Mouse (Mus musculus) heart, postnatal 0 days (tissue): ENCODE measurements at regions not wholly inside any gene's neighbourhood (a gene's known extent, or its start where the extent isn't known, plus 50 kb on each side); places are given as distances from the start of the nearest gene placed in this dataset.

Experiments used
- ATAC-seq: fragments of 200-750 bp; cut with Nextera tagmentation; 2 replicates; pipeline ENCODE4 v1.8.0; 2017; ENCODE audit warnings: low read depth, moderate number of reproducible peaks, moderate library complexity; ENCODE audit not compliant: insufficient read depth
- DNase-seq: peaks from one replicate; pipeline ENCODE4 v3.0.0-alpha.2; 2016; ENCODE audit warnings: low spot score
- H3K27ac ChIP-seq: fragments of 300-500 bp; sonication (generic); 2 replicates; pipeline ENCODE4 v1.5.1; 2014; ENCODE audit warnings: low read depth, mild to moderate bottlenecking
- H3K27me3 ChIP-seq: fragments of 300-500 bp; sonication (generic); 2 replicates; pipeline ENCODE4 v1.6.1; 2014; ENCODE audit warnings: low read length, mixed read lengths; ENCODE audit not compliant: control insufficient read depth, insufficient read depth
- H3K36me3 ChIP-seq: fragments of 300-500 bp; sonication (generic); replicated peaks from 2 replicates; pipeline ENCODE4 v1.6.1; 2014; ENCODE audit warnings: low read length, mixed read lengths; ENCODE audit not compliant: control insufficient read depth, insufficient read depth
- H3K4me1 ChIP-seq: fragments of 300-500 bp; sonication (generic); 2 replicates; pipeline ENCODE4 v1.6.1; 2014; ENCODE audit warnings: antibody characterized with exemption; ENCODE audit not compliant: control insufficient read depth, insufficient read depth
- H3K4me2 ChIP-seq: fragments of 300-500 bp; sonication (generic); 2 replicates; pipeline ENCODE4 v1.6.1; 2014; ENCODE audit warnings: low read depth, mild to moderate bottlenecking, low read length, moderate library complexity
- H3K4me3 ChIP-seq: fragments of 300-500 bp; sonication (generic); 2 replicates; pipeline ENCODE4 v1.5.1; 2014; ENCODE audit warnings: low read depth, low read length
- H3K9ac ChIP-seq: fragments of 300-500 bp; sonication (generic); replicated peaks from 2 replicates; pipeline ENCODE4 v1.6.1; 2014; ENCODE audit warnings: low read depth, low read length, mixed read lengths
- H3K9me3 ChIP-seq: fragments of 300-500 bp; sonication (generic); replicated peaks from 2 replicates; pipeline ENCODE4 v1.6.1; 2016; ENCODE audit warnings: low read length; ENCODE audit not compliant: control insufficient read depth
- CTCF ChIP-seq: IDR thresholded peaks from 2 replicates; pipeline ENCODE4 v1.5.1; 2016; ENCODE audit warnings: antibody characterized with exemption, control low read depth, low read depth
- EP300 ChIP-seq: IDR thresholded peaks from 2 replicates; pipeline ENCODE4 v1.6.1; 2016; ENCODE audit warnings: antibody characterized with exemption, low read depth
- WGBS: fragments of 180-500 bp; shearing (Covaris S2); extraction: QIAGEN DNeasy Blood & Tissue Kit; methylation state at CpG from one replicate; pipeline ENCODE4 v1.1.7; 2014; 5-methylcytosine and 5-hydroxymethylcytosine counted together

DNA sequence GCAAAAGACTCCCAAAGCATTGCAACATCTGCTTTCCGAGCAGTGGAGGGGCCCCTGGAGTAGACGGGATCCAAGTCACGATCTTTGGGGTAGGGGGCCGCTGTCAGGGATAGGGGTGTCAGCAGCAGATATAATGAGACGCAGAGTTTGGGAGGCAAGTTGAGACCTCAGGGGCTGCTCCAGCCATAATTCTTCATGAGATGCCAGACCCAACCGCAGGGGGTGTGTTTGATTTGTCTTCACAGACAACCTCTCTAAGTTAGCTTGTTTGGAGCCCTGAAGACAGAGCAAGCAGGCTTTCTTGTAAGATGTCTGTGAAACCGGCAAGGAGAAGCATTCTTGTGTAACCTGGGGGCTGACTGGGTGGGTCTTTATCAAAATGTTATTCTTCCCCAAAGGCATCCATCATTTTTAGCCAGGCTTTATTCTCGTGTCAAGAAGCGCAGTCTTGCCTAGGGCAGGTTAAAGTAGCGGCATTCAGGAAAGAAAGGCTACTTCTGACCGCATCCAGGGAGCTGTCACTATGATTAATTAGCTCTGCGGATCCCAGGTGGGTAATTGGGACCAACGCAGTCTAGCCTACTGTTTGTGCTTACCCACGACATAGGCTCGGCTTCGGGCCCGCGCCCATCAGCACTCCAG is 234.6 kb downstream of the 1500009L16Rik start:
- no peak overlapping the region for H3K4me3 ChIP-seq
- no peak for TF ChIP-seq EP300
- no peaks in the 10 kb centered on the region for H3K27me3 ChIP-seq
- H3K4me1 ChIP-seq: no peaks in the 10 kb centered on the region
- no peak for DNase-seq
- H3K27ac ChIP-seq: no peak overlapping the region
- no peak for ATAC-seq
- no peak overlapping the region for H3K4me2 ChIP-seq
- no peaks in the 10 kb centered on the region for H3K9me3 ChIP-seq
- H3K9ac ChIP-seq: no peak overlapping the region
- H3K36me3 ChIP-seq: no peaks in the 10 kb centered on the region
- 66% methylated on average over 18 of the region's 18 CpGs for WGBS

DNA sequence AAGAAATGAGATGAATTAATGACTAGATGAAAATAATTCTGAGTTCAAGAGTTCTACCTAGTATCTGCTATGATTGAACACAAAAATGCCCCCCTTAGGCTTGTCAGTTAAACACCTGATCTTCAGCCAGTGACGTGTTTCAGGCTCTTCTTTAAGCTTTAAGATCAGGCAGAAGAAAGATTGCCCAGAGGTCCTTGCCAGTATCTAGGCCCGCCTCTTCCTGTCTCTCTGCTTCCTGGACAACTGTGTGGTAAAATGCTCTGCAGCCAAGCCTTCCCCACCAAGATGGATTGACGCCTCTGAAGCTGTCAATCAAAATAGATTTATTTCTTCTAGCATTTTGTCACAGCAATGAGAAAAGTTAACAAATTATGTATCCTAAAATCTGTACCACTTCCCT is 235.7 kb downstream of the 1500009L16Rik start:
- TF ChIP-seq CTCF: no peak
- TF ChIP-seq EP300: no peak
- ATAC-seq: no peak
- no peak overlapping the region for H3K4me3 ChIP-seq
- no peak overlapping the region for H3K9ac ChIP-seq
- no peak for DNase-seq
- no peak overlapping the region for H3K27ac ChIP-seq
- no peaks in the 10 kb centered on the region for H3K4me1 ChIP-seq
- H3K4me2 ChIP-seq: no peak overlapping the region
- WGBS: 72% methylated on average over 3 of the region's 3 CpGs
- H3K27me3 ChIP-seq: no peaks in the 10 kb centered on the region
- no peaks in the 10 kb centered on the region for H3K36me3 ChIP-seq
- H3K9me3 ChIP-seq: no peaks in the 10 kb centered on the region

DNA sequence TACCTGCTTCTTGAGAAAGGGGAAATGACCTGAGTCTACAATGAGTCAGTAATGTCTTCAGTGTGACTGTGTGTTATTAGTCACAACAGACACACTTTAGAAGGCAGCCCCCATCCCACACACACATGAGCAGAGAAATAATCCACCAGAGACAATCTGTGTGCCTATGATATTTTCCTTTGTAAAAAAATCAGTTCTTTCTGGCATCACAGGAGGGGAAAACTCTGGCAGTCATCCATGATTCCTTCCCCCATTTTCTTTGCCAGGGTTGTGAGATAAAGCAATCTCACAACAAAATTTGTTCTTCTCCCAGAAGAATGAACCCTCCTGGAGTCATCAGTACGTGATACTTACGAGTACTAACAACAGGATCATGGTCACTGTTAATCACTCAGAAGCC is 236.2 kb downstream of the 1500009L16Rik start:
- Histone ChIP-seq H3K4me2 (no peak overlapping the region), H3K36me3 (no peaks in the 10 kb centered on the region), H3K9ac (no peak overlapping the region), H3K4me3 (no peak overlapping the region), H3K9me3 (no peaks in the 10 kb centered on the region), H3K27ac (no peak overlapping the region), H3K4me1 (no peaks in the 10 kb centered on the region), H3K27me3 (no peaks in the 10 kb centered on the region)
- WGBS: 67% methylated on average over 2 of the region's 2 CpGs
- ATAC-seq: no peak
- TF ChIP-seq EP300: no peak
- TF ChIP-seq CTCF: no peak
- no peak for DNase-seq

DNA sequence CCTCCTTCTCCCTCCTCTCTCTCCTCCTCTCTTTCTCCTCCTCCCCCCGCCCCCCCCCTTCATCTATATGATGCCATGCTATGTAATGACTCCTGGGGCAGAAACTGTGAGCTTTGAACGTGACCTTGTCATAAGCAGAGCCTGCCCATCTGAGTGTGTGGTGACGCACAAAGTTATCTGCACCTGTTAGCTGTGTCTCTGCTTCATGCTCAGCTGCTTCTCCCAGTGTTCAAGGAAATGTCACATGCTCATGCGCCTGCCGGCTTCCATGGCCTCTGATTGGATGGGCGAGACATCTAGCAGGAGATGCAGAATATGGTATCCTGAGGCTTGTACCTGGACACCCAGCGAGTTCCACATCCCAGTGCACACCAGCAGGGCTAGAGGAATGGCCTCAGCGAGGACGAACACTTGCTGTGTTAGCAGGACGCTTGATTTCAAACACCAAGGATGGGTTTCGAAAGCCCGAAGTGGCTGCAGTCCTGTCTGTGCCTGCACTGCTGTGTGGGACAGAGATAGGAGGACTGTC is 240.6 kb downstream of the 1500009L16Rik start:
- no peaks in the 10 kb centered on the region for H3K9me3 ChIP-seq
- 76% methylated on average over 12 of the region's 12 CpGs for WGBS
- no peaks in the 10 kb centered on the region for H3K4me1 ChIP-seq
- ATAC-seq (no peak), DNase-seq (no peak)
- H3K4me3 ChIP-seq: no peak overlapping the region
- H3K27me3 ChIP-seq: no peaks in the 10 kb centered on the region
- no peak overlapping the region for H3K4me2 ChIP-seq
- no peak overlapping the region for H3K9ac ChIP-seq
- H3K36me3 ChIP-seq: no peaks in the 10 kb centered on the region
- H3K27ac ChIP-seq: no peak overlapping the region
- TF ChIP-seq EP300 (no peak), CTCF (no peak)

DNA sequence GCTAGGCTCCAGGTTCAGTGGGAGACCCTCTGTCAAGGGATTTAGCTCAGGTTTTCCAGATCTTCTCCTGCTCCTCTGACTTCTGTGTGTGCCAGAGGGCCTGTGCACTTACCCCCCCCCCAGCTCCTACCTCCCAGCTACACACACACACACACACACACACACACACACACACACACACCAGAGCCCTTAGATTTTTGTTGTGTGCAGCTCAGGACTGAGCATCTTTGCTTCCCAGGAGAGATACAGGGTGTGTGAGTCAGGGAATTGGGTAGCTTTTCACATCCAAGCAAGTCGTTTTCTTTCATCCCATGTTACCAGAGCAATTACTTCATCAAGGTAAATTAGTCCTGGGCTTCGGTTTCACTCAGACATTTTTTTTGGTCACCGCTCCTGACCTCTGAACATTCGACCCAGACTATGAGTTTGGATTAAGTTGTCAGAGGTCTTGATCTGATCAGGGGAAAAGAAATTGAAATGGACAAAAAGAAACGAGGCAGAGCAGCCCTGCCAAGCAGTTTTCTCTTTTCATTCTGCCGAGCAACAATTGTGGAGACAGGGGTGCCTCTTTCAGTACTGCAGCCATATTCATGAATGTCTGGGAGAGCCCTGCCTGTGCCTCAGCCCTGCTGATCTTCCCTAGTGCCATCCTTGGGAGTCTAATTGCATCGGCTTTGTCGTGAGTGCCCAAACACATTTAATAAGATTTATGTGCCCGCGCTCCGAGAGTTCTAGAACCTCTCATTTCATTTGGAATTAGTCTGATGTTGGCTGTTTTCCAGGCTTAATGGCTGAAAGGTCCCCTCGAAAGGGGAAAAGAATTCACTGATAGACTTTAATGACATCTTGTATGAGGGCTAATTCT is 241.3 kb downstream of the 1500009L16Rik start:
- no peak overlapping the region for H3K27ac ChIP-seq
- H3K4me3 ChIP-seq: no peak overlapping the region
- H3K36me3 ChIP-seq: no peaks in the 10 kb centered on the region
- no peak overlapping the region for H3K9ac ChIP-seq
- ATAC-seq (no peak), DNase-seq (no peak)
- no peak overlapping the region for H3K4me2 ChIP-seq
- WGBS: 73% methylated on average over 12 of the region's 12 CpGs
- no peaks in the 10 kb centered on the region for H3K9me3 ChIP-seq
- no peaks in the 10 kb centered on the region for H3K27me3 ChIP-seq
- TF ChIP-seq CTCF (no peak), EP300 (no peak)
- H3K4me1 ChIP-seq: no peaks in the 10 kb centered on the region
